Mouse (Mus musculus) T-helper 1 cell (primary cell): ENCODE results near the gene Myo6.

ENCODE experiments used
- in situ Hi-C: fragments of 300-600 bp; cut with MboI, MseI; formaldehyde crosslinking; loops from one replicate; pipeline ENCODE4 v1.15.1; 2025; ENCODE audit warnings: high pct_unique_total_duplicates

The Myo6 gene

DNA sequence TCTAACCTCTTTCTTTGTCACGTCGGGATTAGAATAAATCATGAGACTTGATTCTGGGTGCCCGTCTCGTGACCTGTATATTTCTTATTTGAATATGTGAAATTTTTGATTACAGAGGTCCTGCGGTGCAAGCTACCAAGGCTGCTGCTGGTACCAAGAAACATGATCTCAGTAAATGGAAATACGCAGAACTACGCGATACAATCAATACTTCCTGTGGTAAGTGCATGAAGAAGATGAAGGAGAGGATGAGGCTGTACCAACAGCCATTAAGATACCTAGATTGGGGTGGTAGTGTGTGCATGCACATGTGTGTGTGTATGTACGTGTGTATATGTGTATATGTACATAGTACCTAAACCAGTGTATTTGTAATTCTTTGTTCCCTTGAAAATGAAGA is 134.2 kb downstream of the Myo6 start:
- in situ Hi-C loops: no loop called here

GRCm38 (mm10) chr9:80303518-80303917 is 138.7 kb downstream of the Myo6 start:
- in situ Hi-C loops: loop anchor here (25.0 kb wide), 1 partner anchor 1334 kb away; the partner anchor contains the start of gene Htr1b

GRCm38 (mm10) chr9:80306390-80306789 is 141.6 kb downstream of the Myo6 start:
- in situ Hi-C loops: loop anchor here (25.0 kb wide), 1 partner anchor 1331 kb away; the partner anchor contains the start of gene Htr1b

DNA sequence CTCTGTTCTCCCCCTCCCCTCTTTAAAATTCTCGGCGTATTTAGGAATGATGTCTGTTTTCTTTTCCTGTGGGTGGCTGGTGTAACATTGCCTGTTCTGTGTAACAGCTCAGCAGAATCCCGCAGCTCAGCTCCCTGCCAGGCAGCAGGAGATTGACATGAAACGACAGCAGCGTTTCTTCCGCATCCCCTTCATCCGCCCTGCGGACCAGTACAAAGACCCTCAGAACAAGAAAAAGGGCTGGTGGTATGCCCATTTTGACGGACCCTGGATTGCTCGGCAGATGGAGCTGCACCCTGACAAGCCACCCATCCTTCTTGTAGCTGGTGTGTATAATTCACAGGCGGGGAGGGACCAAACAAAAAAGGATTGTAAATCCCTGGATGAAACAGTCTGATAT is 142.0 kb downstream of the Myo6 start:
- in situ Hi-C loops: loop anchor here (25.0 kb wide), 1 partner anchor 1330 kb away; the partner anchor contains the start of gene Htr1b

- in situ Hi-C loops: loop anchor here (25.0 kb wide), 1 partner anchor 1330 kb away; the partner anchor contains the start of gene Htr1b
Measured at GRCm38 (mm10) chr9:80307629-80308028, 142.8 kb downstream of the Myo6 start.

DNA sequence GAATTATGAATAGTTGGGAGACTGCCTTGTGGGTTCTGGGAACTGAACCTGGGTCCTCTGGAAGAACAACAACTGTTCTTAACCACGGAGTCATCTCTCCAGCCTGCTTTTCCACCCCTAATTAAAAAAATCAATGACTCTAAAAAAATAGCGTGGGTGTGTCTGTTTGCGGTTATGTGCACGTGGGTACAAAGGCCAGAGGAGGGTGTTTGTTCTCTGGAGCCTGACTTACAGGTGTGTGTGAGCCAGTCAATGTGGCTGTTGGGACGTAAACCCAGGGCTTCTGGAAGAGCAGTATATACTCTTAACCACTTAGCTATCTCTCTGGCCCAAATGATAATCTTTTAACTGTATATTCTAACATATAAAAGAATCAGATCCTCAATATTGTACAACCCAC is 148.8 kb downstream of the Myo6 start:
- in situ Hi-C loops: loop anchor here (25.0 kb wide), 1 partner anchor 1324 kb away; the partner anchor contains the start of gene Htr1b

DNA sequence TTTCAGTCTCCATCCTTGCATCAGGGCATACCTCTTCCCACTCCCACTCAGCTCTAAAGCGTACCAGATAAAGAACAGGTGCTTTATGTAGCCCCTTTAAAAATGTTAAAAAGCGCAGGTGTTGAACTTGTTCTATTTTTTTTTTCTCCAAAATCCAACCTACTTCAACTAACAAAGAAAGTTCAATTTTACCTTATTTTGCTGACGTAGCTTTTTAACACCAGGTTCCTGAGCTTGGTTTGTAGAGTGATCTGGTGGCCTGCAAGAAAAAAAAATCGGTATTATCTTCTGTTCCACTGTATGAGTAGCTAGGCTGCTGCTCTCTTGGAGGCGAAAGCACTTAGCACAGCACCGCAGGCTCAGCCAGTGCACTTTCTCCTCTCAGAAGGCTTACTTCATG is 151.1 kb downstream of the Myo6 start:
- in situ Hi-C loops: loop anchor here (25.0 kb wide), 1 partner anchor 1321 kb away; the partner anchor contains the start of gene Htr1b

GRCm38 (mm10) chr9:80318027-80318426 is 153.2 kb downstream of the Myo6 start:
- in situ Hi-C loops: loop anchor here (25.0 kb wide), 1 partner anchor 1319 kb away; the partner anchor contains the start of gene Htr1b

DNA sequence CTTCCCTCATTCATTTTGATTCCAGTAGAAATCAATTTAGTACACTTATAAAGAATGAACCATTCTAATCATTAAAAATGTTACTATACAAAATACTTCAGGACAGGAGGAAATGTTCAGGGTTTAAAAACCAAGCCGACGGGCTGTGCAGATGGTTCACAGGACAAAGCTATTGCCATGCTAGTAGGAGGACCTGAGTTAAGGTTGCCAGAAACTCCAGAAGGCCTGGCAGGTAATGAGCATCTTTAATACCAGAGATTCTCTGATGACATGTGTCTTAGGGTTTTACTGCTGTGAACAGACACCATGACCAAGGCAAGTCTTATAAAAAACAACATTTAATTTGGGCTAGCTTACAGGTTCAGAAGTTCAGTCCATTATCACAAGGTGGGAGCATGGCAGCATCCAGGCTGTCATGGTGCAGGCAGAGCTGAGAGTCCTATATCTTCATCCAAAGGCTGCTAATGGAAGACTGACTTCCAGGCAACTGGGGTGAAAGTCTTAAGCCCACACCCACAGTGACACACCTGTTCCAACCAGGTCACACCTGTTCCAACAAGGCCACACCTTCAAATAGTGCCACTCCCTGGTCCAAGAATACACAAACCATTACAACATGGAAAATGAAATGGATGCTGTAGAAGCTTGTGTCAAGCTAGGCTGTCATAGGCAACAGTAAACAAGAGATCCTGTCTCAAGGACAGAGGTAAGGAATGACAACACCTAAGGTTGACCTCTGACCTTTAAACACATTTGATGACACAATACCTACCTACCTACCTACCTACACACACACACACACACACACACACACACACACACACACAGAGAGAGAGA is 156.4 kb downstream of the Myo6 start:
- in situ Hi-C loops: loop anchor here (5.0 to 25.0 kb wide), 2 partner anchors 821 to 1316 kb away; partner anchors contain the start of gene Htr1b

DNA sequence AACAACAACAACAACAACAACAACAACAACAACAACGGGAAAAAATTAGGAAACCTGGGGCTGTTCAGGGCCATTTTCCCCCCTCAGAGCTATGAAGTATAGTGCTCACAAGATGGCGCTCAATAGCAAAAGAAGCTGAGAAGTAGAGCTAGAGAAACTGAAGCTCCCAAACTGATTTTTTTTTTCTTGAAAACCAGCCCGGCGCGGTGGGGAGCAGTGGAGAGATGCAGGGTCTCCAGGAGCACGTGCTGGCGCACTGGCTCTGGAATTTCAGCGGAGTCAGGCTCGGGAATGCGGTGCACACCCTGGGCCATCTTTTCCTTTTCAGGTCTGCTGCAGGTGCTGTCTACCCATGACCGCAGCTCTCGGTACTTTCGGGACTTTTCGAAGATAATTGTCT is 167.3 kb downstream of the Myo6 start:
- in situ Hi-C loops: no loop called here

GRCm38 (mm10) chr9:80333466-80333865 is 168.6 kb downstream of the Myo6 start:
- in situ Hi-C loops: no loop called here

GRCm38 (mm10) chr9:80333998-80334605 is 169.3 kb downstream of the Myo6 start:
- in situ Hi-C loops: no loop called here

DNA sequence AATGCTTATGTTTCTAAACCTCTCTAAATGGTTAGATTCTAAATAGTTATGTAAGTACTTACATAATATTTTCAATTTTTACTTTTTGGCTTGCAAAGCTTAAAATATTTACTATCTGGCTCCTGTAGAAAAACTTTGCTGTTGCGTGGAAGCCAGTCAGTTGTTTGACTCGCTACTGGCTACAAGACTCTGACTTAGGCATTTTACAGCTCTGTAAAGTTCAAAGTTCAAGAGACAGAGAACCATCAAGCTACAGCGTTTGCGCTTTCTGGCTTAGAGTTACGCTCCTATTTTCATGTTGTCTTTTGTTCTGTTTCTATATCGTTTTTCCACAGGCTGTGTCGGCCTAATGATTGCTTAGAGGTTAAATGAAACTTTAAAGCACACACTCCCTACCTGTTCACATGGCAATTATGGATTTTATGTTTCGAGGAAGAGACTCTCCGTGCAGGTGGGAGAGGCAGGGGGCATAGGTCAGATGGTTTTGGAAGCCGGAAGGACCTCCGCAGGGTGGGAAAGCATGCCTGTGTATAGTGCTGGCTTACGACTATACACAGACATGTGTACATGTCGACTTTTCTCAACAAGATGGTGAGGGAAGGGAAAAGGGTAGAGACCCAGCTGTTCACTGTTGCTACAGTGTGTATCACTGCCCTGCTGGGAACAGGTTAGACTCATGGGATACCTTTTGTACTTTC is 171.0 kb downstream of the Myo6 start:
- in situ Hi-C loops: no loop called here

GRCm38 (mm10) chr9:80338026-80338425 is 173.2 kb downstream of the Myo6 start:
- in situ Hi-C loops: no loop called here

DNA sequence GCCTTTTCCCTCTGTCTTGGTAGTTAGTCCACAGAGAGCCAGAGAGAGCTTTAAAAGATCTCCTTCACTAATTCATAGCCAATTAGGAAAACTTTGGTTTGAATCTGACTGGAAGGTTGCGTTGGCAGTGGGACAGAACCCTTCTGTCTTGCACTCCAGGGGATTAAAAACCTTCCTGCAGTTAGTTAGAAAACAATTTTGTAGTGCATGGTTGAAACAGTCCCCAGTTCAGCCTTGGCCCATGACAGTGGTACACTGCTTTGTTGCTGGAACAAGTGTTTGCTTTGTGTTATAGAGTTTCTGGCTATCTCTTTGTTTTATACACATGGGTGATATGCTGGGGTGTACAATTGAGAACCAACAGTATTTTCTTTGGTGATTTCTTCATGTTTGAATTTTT is 176.1 kb downstream of the Myo6 start:
- in situ Hi-C loops: no loop called here

- in situ Hi-C loops: no loop called here
Measured at GRCm38 (mm10) chr9:80341756-80342155, 176.9 kb downstream of the Myo6 start.

DNA sequence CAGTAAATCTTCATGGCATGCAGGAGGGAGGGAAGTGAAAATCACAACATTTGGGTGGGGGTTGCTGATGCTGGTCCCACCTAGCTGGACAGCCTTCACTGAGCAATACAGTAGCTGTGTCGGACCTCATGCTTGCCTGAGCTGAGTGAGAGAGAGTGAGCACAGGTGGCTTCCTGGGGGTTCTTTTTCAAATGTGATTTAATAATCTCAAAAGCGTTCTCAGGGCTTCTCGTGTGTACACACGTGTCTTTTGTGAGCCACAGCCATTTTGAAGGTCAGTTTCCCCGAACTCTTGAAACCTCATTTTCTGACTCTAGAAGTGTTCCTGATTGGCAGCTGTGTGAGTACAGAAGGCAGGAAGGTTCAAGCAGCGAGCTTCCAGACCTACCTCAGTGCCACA is 177.7 kb downstream of the Myo6 start:
- in situ Hi-C loops: no loop called here

- in situ Hi-C loops: no loop called here
Measured at GRCm38 (mm10) chr9:80344451-80345000, 179.7 kb downstream of the Myo6 start.

DNA sequence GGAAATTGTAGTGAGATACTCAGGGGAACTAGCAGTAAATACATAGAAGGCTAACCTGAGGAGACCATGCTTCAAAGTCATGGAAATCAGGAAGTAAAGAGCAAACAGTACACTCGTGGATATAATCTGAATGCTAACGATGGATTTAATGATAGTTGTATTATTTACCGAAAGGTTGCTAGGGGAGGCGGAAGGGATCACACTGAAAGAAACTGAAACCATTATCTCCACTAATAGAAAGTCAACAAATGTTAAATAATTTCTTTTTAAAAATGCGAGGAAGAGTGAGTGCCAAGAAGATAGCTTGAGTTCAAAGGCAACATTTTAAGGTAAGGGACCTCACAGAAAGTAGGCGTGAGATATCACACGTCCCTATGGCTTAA is 186.5 kb downstream of the Myo6 start:
- in situ Hi-C loops: no loop called here

GRCm38 (mm10) chr9:80351678-80352331 is 187.0 kb downstream of the Myo6 start:
- in situ Hi-C loops: no loop called here

GRCm38 (mm10) chr9:80360063-80360462 is 195.2 kb downstream of the Myo6 start:
- in situ Hi-C loops: no loop called here
